Mouse (Mus musculus) myocyte (in vitro differentiated cells): ENCODE measurements at regions not wholly inside any gene's neighbourhood (a gene's known extent, or its start where the extent isn't known, plus 50 kb on each side); places are given as distances from the start of the nearest gene placed in this dataset.

Experiments
- MAX ChIP-seq: IDR thresholded peaks from one replicate; pipeline ENCODE4 v1.6.1; 2011; ENCODE audit warnings: low read depth, mild to moderate bottlenecking, control low read depth
- MYOG ChIP-seq, 3 experiments: IDR thresholded peaks; one replicate each; pipeline ENCODE4 v1.6.1; 2011; ENCODE audit warnings: control low read depth in 2 of 3, low read depth in 2 of 3, mild to moderate bottlenecking in 2 of 3; ENCODE audit not compliant: insufficient read length in 2 of 3, control insufficient read depth in 1 of 3, insufficient read depth in 1 of 3
- POLR2A ChIP-seq: IDR thresholded peaks from one replicate; pipeline ENCODE4 v1.6.1; 2011; ENCODE audit warnings: low read depth, mild to moderate bottlenecking, control low read depth, moderate library complexity; ENCODE audit not compliant: insufficient read length
- POLR2AphosphoS2 ChIP-seq: IDR thresholded peaks from one replicate; pipeline ENCODE4 v1.6.1; 2011; ENCODE audit warnings: low read depth, control low read depth; ENCODE audit not compliant: insufficient read length
- TCF12 ChIP-seq: IDR thresholded peaks from one replicate; pipeline ENCODE4 v1.6.1; 2011; ENCODE audit warnings: mild to moderate bottlenecking, control low read depth; ENCODE audit not compliant: poor library complexity, insufficient read depth, severe bottlenecking
- TCF3 ChIP-seq: IDR thresholded peaks from one replicate; pipeline ENCODE4 v1.6.1; 2011; ENCODE audit warnings: low read depth, control low read depth; ENCODE audit not compliant: insufficient read length

- no peak for TF ChIP-seq TCF12
- no peak for TF ChIP-seq POLR2A
- no peak for TF ChIP-seq MAX
- TF ChIP-seq MYOG (IDR thresholded peaks at IDR 0.05; ENCODE audit: control insufficient read depth in 1 of 3, insufficient read depth in 1 of 3, insufficient read length in 2 of 3, low read depth in 2 of 3), result no peak
- no peak for TF ChIP-seq POLR2AphosphoS2
- TF ChIP-seq TCF3, result no peak
Observed at GRCm38 (mm10) chr6:147196432-147196831, 67.6 kb downstream of the Pthlh start.
